Mouse (Mus musculus): ENCODE data around the gene Catsperg1.
"Not testable (repeated sequence)": the region's sequence is repeated elsewhere in the genome, so short reads cannot be mapped to it uniquely, and the experiment has no call there.

Gene Catsperg1

GRCm38 (mm10) chr7:29213675-29214082 lies at the start of gene Catsperg1:
Gene Catsperg1, minus strand, starts transcription at chr7:29214035.
- peak; percentile 69 for DNase-seq (ENCODE audit: extremely low spot score, low spot score)

GRCm38 (mm10) chr7:29262151-29262550 lies 48.3 kb upstream of the Catsperg1 start:
- DNase-seq (ENCODE audit: extremely low spot score, low spot score) = no peak

- DNase-seq (ENCODE audit: extremely low spot score, low spot score) = no peak
These were observed 46.2 kb upstream of the Catsperg1 start for GRCm38 (mm10) chr7:29259781-29260730.

- no peak for DNase-seq (ENCODE audit: extremely low spot score, low spot score)
These were observed 43.5 kb upstream of the Catsperg1 start for GRCm38 (mm10) chr7:29257368-29257767.

GRCm38 (mm10) chr7:29255875-29256274 lies 42.0 kb upstream of the Catsperg1 start:
- DNase-seq (ENCODE audit: extremely low spot score, low spot score) = no peak

GRCm38 (mm10) chr7:29253842-29254241 lies 40.0 kb upstream of the Catsperg1 start:
- no peak for DNase-seq (ENCODE audit: extremely low spot score, low spot score)

- no peak for DNase-seq (ENCODE audit: extremely low spot score, low spot score)
These were observed 37.3 kb upstream of the Catsperg1 start for GRCm38 (mm10) chr7:29251166-29251565.

- DNase-seq (ENCODE audit: extremely low spot score, low spot score) = peak; percentile 47
These were observed 34.5 kb upstream of the Catsperg1 start, which contains the start of gene 2200002D01Rik for GRCm38 (mm10) chr7:29248261-29248841. Gene 2200002D01Rik, minus strand, starts transcription at chr7:29248466.

GRCm38 (mm10) chr7:29247706-29248105 lies 33.9 kb upstream of the Catsperg1 start:
- DNase-seq (ENCODE audit: extremely low spot score, low spot score) = no peak

GRCm38 (mm10) chr7:29247314-29247700 lies 33.5 kb upstream of the Catsperg1 start:
- DNase-seq (ENCODE audit: extremely low spot score, low spot score) = peak; percentile 89

GRCm38 (mm10) chr7:29246619-29247313 lies 32.9 kb upstream of the Catsperg1 start:
- DNase-seq (ENCODE audit: extremely low spot score, low spot score) = no peak

GRCm38 (mm10) chr7:29246015-29246414 lies 32.2 kb upstream of the Catsperg1 start:
- no peak for DNase-seq (ENCODE audit: extremely low spot score, low spot score)

GRCm38 (mm10) chr7:29244732-29245416 lies 31.0 kb upstream of the Catsperg1 start:
- no peak for DNase-seq (ENCODE audit: extremely low spot score, low spot score)

GRCm38 (mm10) chr7:29238019-29238967 lies 24.5 kb upstream of the Catsperg1 start, which contains the start of gene Yif1b:
Gene Yif1b, plus strand, starts transcription at chr7:29238329.
- DNase-seq (ENCODE audit: extremely low spot score, low spot score) = peak; percentile 98

- not testable (repeated sequence) for DNase-seq (ENCODE audit: extremely low spot score, low spot score)
These were observed 23.8 kb upstream of the Catsperg1 start for GRCm38 (mm10) chr7:29237596-29237995.

- no peak for DNase-seq (ENCODE audit: extremely low spot score, low spot score)
These were observed 22.8 kb upstream of the Catsperg1 start for GRCm38 (mm10) chr7:29236593-29236992.

GRCm38 (mm10) chr7:29234661-29235060 lies 20.8 kb upstream of the Catsperg1 start:
- no peak for DNase-seq (ENCODE audit: extremely low spot score, low spot score)

- DNase-seq (ENCODE audit: extremely low spot score, low spot score) = no peak
These were observed 19.9 kb upstream of the Catsperg1 start for GRCm38 (mm10) chr7:29233745-29234144.

GRCm38 (mm10) chr7:29232247-29233013 lies 18.6 kb upstream of the Catsperg1 start, which contains the start of gene Kcnk6:
Gene Kcnk6, minus strand, starts transcription at chr7:29232515.
- peak; percentile 40 for DNase-seq (ENCODE audit: extremely low spot score, low spot score)

Data from neural tube, embryonic 10.5 days (tissue).